Mouse (Mus musculus): ENCODE results near the gene Hps3. TPM values are rescaled to one million over a fixed set of nuclear protein-coding genes. Genes with fewer than 3 reads are reported as not detected.

The Hps3 gene
- polyA plus RNA-seq (2012; rRNA removed; ENCODE audit: low replicate concordance) = 16.5 and 66.1 TPM in 2 replicates

GRCm38 (mm10) chr3:20034719-20035404, at the start of gene Hps3:
Gene Hps3 (minus strand): TSS chr3:20035315.

GRCm38 (mm10) chr3:20057306-20058196, 22.4 kb upstream of the Hps3 start, which contains the start of gene Hltf:
Gene Hltf (plus strand): TSS chr3:20057811.

GRCm38 (mm10) chr3:19956885-19957284, 78.2 kb downstream of the Hps3 start, which contains the start of gene Cp:
Gene Cp (plus strand): TSS chr3:19957054.

Other genes with a start within 250 kb of the Hps3 start
- 21.3 and 39.4 TPM in 2 replicates for gene Cp, start 78.3 kb downstream of the Hps3 start, polyA plus RNA-seq (2012; rRNA removed; ENCODE audit: low replicate concordance)
- gene Hltf, start 22.5 kb upstream of the Hps3 start, polyA plus RNA-seq (2012; rRNA removed; ENCODE audit: low replicate concordance) = 2.6 and 4.1 TPM in 2 replicates
- 28.3 and 129 TPM in 2 replicates for gene Gyg, start 120.0 kb upstream of the Hps3 start, polyA plus RNA-seq (2012; rRNA removed; ENCODE audit: low replicate concordance)
- 6.6 and 24.4 TPM in 2 replicates for gene Cpa3, start 206.9 kb upstream of the Hps3 start, polyA plus RNA-seq (2012; rRNA removed; ENCODE audit: low replicate concordance)
- gene Cpb1, start 240.4 kb upstream of the Hps3 start, polyA plus RNA-seq (2012; rRNA removed; ENCODE audit: low replicate concordance) = 0.33 TPM in 1 of 2 replicates, not detected in the other

All from mammary gland, adult 2 months (tissue).